Mouse (Mus musculus): ENCODE measurements around the gene Etv4. TPM values are rescaled to one million over a fixed set of nuclear protein-coding genes. Genes with fewer than 3 reads are reported as not detected.
A peak's percentile ranks its signal among the peaks of the same experiment; 100 is the strongest.

Etv4 gene
- polyA plus RNA-seq (2015; fragmentation: Nextera tagmentation; extraction: Ambion mirVana): 6.8 and 7.3 TPM in 2 replicates

GRCm38 (mm10) chr11:101785143-101785851 lies at the start of gene Etv4:
TSS of gene Etv4 (minus strand) at chr11:101785371.
- Histone ChIP-seq H3K9ac (replicated peaks; ENCODE audit: low read depth, low read length) (peak within 1 kb of the TSS; percentile 60), H3K4me3 (replicated peaks; ENCODE audit: low read length) (peak within 1 kb of the TSS; percentile 60), H3K27ac (ENCODE audit: low read length) (no peak within 1 kb of the TSS), H3K4me2 (ENCODE audit: low read length) (peak within 1 kb of the TSS; percentile 96), H3K27me3 (replicated peaks; ENCODE audit: control insufficient read depth, insufficient read depth, low read length) (peaks cover 52% of the 10 kb centered on the region), H3K36me3 (ENCODE audit: control insufficient read depth, insufficient read depth) (no peaks in the 10 kb centered on the region), H3K9me3 (ENCODE audit: control insufficient read depth, low read length) (no peaks in the 10 kb centered on the region), H3K4me1 (replicated peaks; ENCODE audit: control insufficient read depth, insufficient read depth, low read length) (peaks cover 17% of the 10 kb centered on the region)
- peak; percentile 97 for ATAC-seq
- WGBS: under 1% methylated on average over 35 of the region's 35 CpGs

- H3K27me3 ChIP-seq (replicated peaks; ENCODE audit: control insufficient read depth, insufficient read depth, low read length): no peaks in the 10 kb centered on the region
- H3K27ac ChIP-seq (ENCODE audit: low read length): no peak overlapping the region
- no peak overlapping the region for H3K9ac ChIP-seq (replicated peaks; ENCODE audit: low read depth, low read length)
- no peaks in the 10 kb centered on the region for H3K9me3 ChIP-seq (ENCODE audit: control insufficient read depth, low read length)
- no peak for ATAC-seq
- H3K36me3 ChIP-seq (ENCODE audit: control insufficient read depth, insufficient read depth): no peaks in the 10 kb centered on the region
- H3K4me1 ChIP-seq (replicated peaks; ENCODE audit: control insufficient read depth, insufficient read depth, low read length): peaks cover 5% of the 10 kb centered on the region; the same call in 1 of the 2 replicates
- no peak overlapping the region for H3K4me2 ChIP-seq (ENCODE audit: low read length)
- WGBS: 77% methylated on average over 7 of the region's 7 CpGs
- no peak overlapping the region for H3K4me3 ChIP-seq (replicated peaks; ENCODE audit: low read length)
Measured at GRCm38 (mm10) chr11:101832001-101832400, 46.8 kb upstream of the Etv4 start.

GRCm38 (mm10) chr11:101830616-101831015 lies 45.4 kb upstream of the Etv4 start:
- Histone ChIP-seq H3K27ac (ENCODE audit: low read length) (no peak overlapping the region), H3K9ac (replicated peaks; ENCODE audit: low read depth, low read length) (no peak overlapping the region)

GRCm38 (mm10) chr11:101830112-101830511 lies 44.9 kb upstream of the Etv4 start:
- H3K9ac ChIP-seq (replicated peaks; ENCODE audit: low read depth, low read length): no peak overlapping the region
- no peaks in the 10 kb centered on the region for H3K9me3 ChIP-seq (ENCODE audit: control insufficient read depth, low read length)
- no peak overlapping the region for H3K27ac ChIP-seq (ENCODE audit: low read length)
- WGBS: 25% methylated on average over 10 of the region's 10 CpGs
- H3K4me2 ChIP-seq (ENCODE audit: low read length): no peak overlapping the region
- no peak for ATAC-seq
- no peaks in the 10 kb centered on the region for H3K27me3 ChIP-seq (replicated peaks; ENCODE audit: control insufficient read depth, insufficient read depth, low read length)
- H3K36me3 ChIP-seq (ENCODE audit: control insufficient read depth, insufficient read depth): no peaks in the 10 kb centered on the region
- H3K4me3 ChIP-seq (replicated peaks; ENCODE audit: low read length): no peak overlapping the region
- peaks cover 5% of the 10 kb centered on the region; the same call in 1 of the 2 replicates for H3K4me1 ChIP-seq (replicated peaks; ENCODE audit: control insufficient read depth, insufficient read depth, low read length)

More at GRCm38 (mm10) chr11:101830616-101831015, 45.4 kb upstream of the Etv4 start:
- no peak overlapping the region for H3K4me2 ChIP-seq (ENCODE audit: low read length)
- no peak for ATAC-seq
- H3K4me1 ChIP-seq (replicated peaks; ENCODE audit: control insufficient read depth, insufficient read depth, low read length): peaks cover 5% of the 10 kb centered on the region; the same call in 1 of the 2 replicates
- no peaks in the 10 kb centered on the region for H3K36me3 ChIP-seq (ENCODE audit: control insufficient read depth, insufficient read depth)
- no peaks in the 10 kb centered on the region for H3K9me3 ChIP-seq (ENCODE audit: control insufficient read depth, low read length)
- no peak overlapping the region for H3K4me3 ChIP-seq (replicated peaks; ENCODE audit: low read length)
- 63% methylated on average over 8 of the region's 8 CpGs for WGBS
- H3K27me3 ChIP-seq (replicated peaks; ENCODE audit: control insufficient read depth, insufficient read depth, low read length): no peaks in the 10 kb centered on the region

GRCm38 (mm10) chr11:101828718-101829117 lies 43.5 kb upstream of the Etv4 start:
- H3K9ac ChIP-seq (replicated peaks; ENCODE audit: low read depth, low read length): no peak overlapping the region
- WGBS: 95% methylated on average over 4 of the region's 4 CpGs
- ATAC-seq: no peak

GRCm38 (mm10) chr11:101823210-101823609 lies 38.0 kb upstream of the Etv4 start:
- 62% methylated on average over 3 of the region's 3 CpGs for whole genome bisulfite sequencing
- Histone ChIP-seq H3K9me3 (ENCODE audit: control insufficient read depth, low read length) (peaks cover 4% of the 10 kb centered on the region; the same call in 1 of the 2 replicates), H3K4me1 (replicated peaks; ENCODE audit: control insufficient read depth, insufficient read depth, low read length) (no peaks in the 10 kb centered on the region), H3K36me3 (ENCODE audit: control insufficient read depth, insufficient read depth) (no peaks in the 10 kb centered on the region), H3K27ac (ENCODE audit: low read length) (no peak overlapping the region), H3K4me2 (ENCODE audit: low read length) (no peak overlapping the region), H3K9ac (replicated peaks; ENCODE audit: low read depth, low read length) (no peak overlapping the region), H3K27me3 (replicated peaks; ENCODE audit: control insufficient read depth, insufficient read depth, low read length) (no peaks in the 10 kb centered on the region), H3K4me3 (replicated peaks; ENCODE audit: low read length) (no peak overlapping the region)
- no peak for ATAC-seq

More at GRCm38 (mm10) chr11:101828718-101829117, 43.5 kb upstream of the Etv4 start:
- no peaks in the 10 kb centered on the region for H3K36me3 ChIP-seq (ENCODE audit: control insufficient read depth, insufficient read depth)
- H3K27ac ChIP-seq (ENCODE audit: low read length): no peak overlapping the region
- H3K4me2 ChIP-seq (ENCODE audit: low read length): no peak overlapping the region
- no peak overlapping the region for H3K4me3 ChIP-seq (replicated peaks; ENCODE audit: low read length)
- H3K9me3 ChIP-seq (ENCODE audit: control insufficient read depth, low read length): no peaks in the 10 kb centered on the region
- peaks cover 5% of the 10 kb centered on the region; the same call in 1 of the 2 replicates for H3K4me1 ChIP-seq (replicated peaks; ENCODE audit: control insufficient read depth, insufficient read depth, low read length)
- H3K27me3 ChIP-seq (replicated peaks; ENCODE audit: control insufficient read depth, insufficient read depth, low read length): no peaks in the 10 kb centered on the region

GRCm38 (mm10) chr11:101820899-101821298 lies 35.7 kb upstream of the Etv4 start:
- no peak overlapping the region for H3K4me2 ChIP-seq (ENCODE audit: low read length)
- no peaks in the 10 kb centered on the region for H3K36me3 ChIP-seq (ENCODE audit: control insufficient read depth, insufficient read depth)
- no peaks in the 10 kb centered on the region for H3K27me3 ChIP-seq (replicated peaks; ENCODE audit: control insufficient read depth, insufficient read depth, low read length)
- no peak overlapping the region for H3K9ac ChIP-seq (replicated peaks; ENCODE audit: low read depth, low read length)
- no peak for ATAC-seq
- 44% methylated on average over 11 of the region's 11 CpGs for whole genome bisulfite sequencing
- H3K27ac ChIP-seq (ENCODE audit: low read length): no peak overlapping the region
- H3K9me3 ChIP-seq (ENCODE audit: control insufficient read depth, low read length): peaks cover 4% of the 10 kb centered on the region; the same call in 1 of the 2 replicates
- no peak overlapping the region for H3K4me3 ChIP-seq (replicated peaks; ENCODE audit: low read length)
- H3K4me1 ChIP-seq (replicated peaks; ENCODE audit: control insufficient read depth, insufficient read depth, low read length): no peaks in the 10 kb centered on the region

GRCm38 (mm10) chr11:101819853-101820252 lies 34.7 kb upstream of the Etv4 start:
- peaks cover 2% of the 10 kb centered on the region; the same call in 1 of the 2 replicates for H3K4me1 ChIP-seq (replicated peaks; ENCODE audit: control insufficient read depth, insufficient read depth, low read length)
- no peak for ATAC-seq
- H3K36me3 ChIP-seq (ENCODE audit: control insufficient read depth, insufficient read depth): no peaks in the 10 kb centered on the region
- no peak overlapping the region for H3K4me2 ChIP-seq (ENCODE audit: low read length)
- 0 out of 2 replicates have a peak, but pooled peaks cover 3% of the 10 kb centered on the region for H3K27me3 ChIP-seq (replicated peaks; ENCODE audit: control insufficient read depth, insufficient read depth, low read length)
- H3K27ac ChIP-seq (ENCODE audit: low read length): no peak overlapping the region
- H3K9ac ChIP-seq (replicated peaks; ENCODE audit: low read depth, low read length): no peak overlapping the region
- H3K9me3 ChIP-seq (ENCODE audit: control insufficient read depth, low read length): peaks cover 4% of the 10 kb centered on the region; the same call in 1 of the 2 replicates
- H3K4me3 ChIP-seq (replicated peaks; ENCODE audit: low read length): no peak overlapping the region

- Histone ChIP-seq H3K4me1 (replicated peaks; ENCODE audit: control insufficient read depth, insufficient read depth, low read length) (peaks cover 7% of the 10 kb centered on the region), H3K9me3 (ENCODE audit: control insufficient read depth, low read length) (peaks cover 4% of the 10 kb centered on the region; the same call in 1 of the 2 replicates), H3K4me3 (replicated peaks; ENCODE audit: low read length) (no peak overlapping the region), H3K27ac (ENCODE audit: low read length) (no peak overlapping the region), H3K36me3 (ENCODE audit: control insufficient read depth, insufficient read depth) (no peaks in the 10 kb centered on the region), H3K27me3 (replicated peaks; ENCODE audit: control insufficient read depth, insufficient read depth, low read length) (0 out of 2 replicates have a peak, but pooled peaks cover 3% of the 10 kb centered on the region), H3K9ac (replicated peaks; ENCODE audit: low read depth, low read length) (no peak overlapping the region), H3K4me2 (ENCODE audit: low read length) (no peak overlapping the region)
- ATAC-seq: no peak
- 30% methylated on average over 22 of the region's 22 CpGs for WGBS
Measured at GRCm38 (mm10) chr11:101815103-101816085, 30.2 kb upstream of the Etv4 start.

Measured in forebrain, embryonic 16.5 days (tissue).